Mouse (Mus musculus) E14TG2a.4 (cell line): ENCODE measurements at regions not wholly inside any gene's neighbourhood (a gene's known extent, or its start where the extent isn't known, plus 50 kb on each side); places are given as distances from the start of the nearest gene placed in this dataset.

ENCODE experiments used
- H3K27me3 ChIP-seq: 2 replicates; pipeline ENCODE4 v1.6.1; 2014; ENCODE audit warnings: low read length, control low read depth; ENCODE audit not compliant: insufficient read depth
- H3K36me3 ChIP-seq: 2 replicates; pipeline ENCODE4 v1.6.1; 2014; ENCODE audit warnings: low read length, control low read depth; ENCODE audit not compliant: insufficient read depth
- H3K4me1 ChIP-seq: replicated peaks from 2 replicates; pipeline ENCODE4 v1.6.1; 2014; ENCODE audit warnings: low read depth, low read length, control low read depth
- H3K4me3 ChIP-seq: replicated peaks from 2 replicates; pipeline ENCODE4 v1.5.1; 2014; ENCODE audit warnings: mild to moderate bottlenecking, low read length
- H3K9me3 ChIP-seq: 2 replicates; pipeline ENCODE4 v1.6.1; 2014; ENCODE audit warnings: low read length, control low read depth
- CTCF ChIP-seq: conservative IDR thresholded peaks from 2 replicates; pipeline ENCODE4 v1.5.1; 2014; ENCODE audit warnings: low read length
- NANOG ChIP-seq: IDR thresholded peaks from 2 replicates; pipeline ENCODE4 v1.6.1; 2014; ENCODE audit warnings: borderline replicate concordance, low read length, mixed read lengths
- POU5F1 ChIP-seq: IDR thresholded peaks from 2 replicates; pipeline ENCODE4 v1.6.1; 2014; ENCODE audit warnings: low read length, borderline replicate concordance

- Histone ChIP-seq H3K4me3 (no peak overlapping the region), H3K36me3 (no peaks in the 10 kb centered on the region), H3K27me3 (no peaks in the 10 kb centered on the region), H3K4me1 (no peaks in the 10 kb centered on the region), H3K9me3 (no peaks in the 10 kb centered on the region; the same call in 1 of the 2 replicates)
- no peak; the same call in 1 of the 2 replicates for TF ChIP-seq CTCF
- no peak for TF ChIP-seq NANOG
- TF ChIP-seq POU5F1, result no peak
Observed at GRCm38 (mm10) chr14:104610378-104610777, 87.9 kb upstream of the Rnf219 start.

- H3K36me3 ChIP-seq, result no peaks in the 10 kb centered on the region
- TF ChIP-seq NANOG (no peak), POU5F1 (no peak), CTCF (no peak)
Observed at GRCm38 (mm10) chr14:104594851-104595250, 72.4 kb upstream of the Rnf219 start.

More at GRCm38 (mm10) chr14:104594851-104595250, 72.4 kb upstream of the Rnf219 start:
- no peaks in the 10 kb centered on the region for H3K27me3 ChIP-seq
- H3K4me3 ChIP-seq, result no peak overlapping the region
- H3K4me1 ChIP-seq, result no peaks in the 10 kb centered on the region
- no peaks in the 10 kb centered on the region; the same call in 1 of the 2 replicates for H3K9me3 ChIP-seq
